Mouse (Mus musculus): Measurements from ENCODE around the gene Tacc2. TPM values are rescaled to one million over a fixed set of nuclear protein-coding genes. Genes with fewer than 3 reads are reported as not detected.

Gene Tacc2
- polyA plus RNA-seq, 1 experiment from 2014 or later, result 43.8 TPM

DNA sequence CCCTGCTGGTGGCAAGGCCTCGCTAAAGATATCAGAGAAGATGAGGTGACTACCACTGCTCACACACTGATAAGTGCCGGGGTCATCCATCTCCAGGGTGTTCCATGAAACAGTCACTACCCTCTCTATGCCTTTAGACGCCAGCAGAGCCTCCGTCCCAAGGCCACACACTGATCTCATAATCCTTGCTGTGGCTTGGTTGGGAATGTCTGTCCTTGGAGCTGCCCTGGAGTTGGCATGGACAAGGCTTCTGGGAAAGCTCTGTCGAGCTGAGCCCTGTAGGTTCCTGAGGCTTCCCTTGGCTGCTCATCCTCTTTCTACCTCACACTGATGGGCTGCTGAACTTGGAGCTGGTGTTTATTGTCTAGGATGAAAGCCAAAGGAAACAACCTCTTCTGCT is 209.5 kb downstream of the Tacc2 start:
- no peak overlapping the region for H3K4me3 ChIP-seq
- H3K36me3 ChIP-seq, result no peaks in the 10 kb centered on the region
- peaks cover 7% of the 10 kb centered on the region for H3K4me1 ChIP-seq
- H3K4me2 ChIP-seq, result no peak overlapping the region
- no peak overlapping the region for H3K9ac ChIP-seq
- no peaks in the 10 kb centered on the region for H3K27me3 ChIP-seq
- 84% methylated on average over 5 of the region's 5 CpGs for WGBS
- H3K27ac ChIP-seq, result no peak overlapping the region
- ATAC-seq (ENCODE audit: insufficient number of reproducible peaks, insufficient read depth, low FRiP score, low TSS enrichment, low read depth), result no peak
- H3K9me3 ChIP-seq, result no peaks in the 10 kb centered on the region

GRCm38 (mm10) chr7:130787537-130787936 is 210.3 kb downstream of the Tacc2 start:
- Histone ChIP-seq H3K27me3 (no peaks in the 10 kb centered on the region), H3K9ac (no peak overlapping the region), H3K4me1 (peaks cover 7% of the 10 kb centered on the region), H3K27ac (no peak overlapping the region), H3K9me3 (no peaks in the 10 kb centered on the region), H3K4me2 (no peak overlapping the region), H3K36me3 (no peaks in the 10 kb centered on the region), H3K4me3 (no peak overlapping the region)
- 93% methylated on average over 4 of the region's 4 CpGs for WGBS
- ATAC-seq (ENCODE audit: insufficient number of reproducible peaks, insufficient read depth, low FRiP score, low TSS enrichment, low read depth), result no peak

DNA sequence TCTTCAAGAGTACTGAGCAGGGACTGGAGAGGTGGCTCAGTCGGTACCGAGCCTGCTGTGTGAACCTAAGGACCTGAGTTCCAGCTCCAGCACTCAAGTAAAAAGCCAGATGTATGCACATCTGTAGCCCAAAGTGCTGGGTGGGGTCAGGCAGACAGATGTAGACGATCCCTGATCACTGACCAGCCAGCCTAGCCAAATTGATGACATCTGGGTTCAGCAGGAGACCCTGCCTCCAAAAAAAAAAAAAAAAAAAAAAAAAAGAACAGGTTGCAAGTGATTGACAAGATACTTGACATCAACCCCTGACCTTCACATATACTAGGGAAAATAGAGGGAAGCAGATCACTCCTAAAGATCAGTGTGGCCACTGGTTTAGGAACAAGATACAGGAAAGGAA is 211.7 kb downstream of the Tacc2 start:
- Histone ChIP-seq H3K4me3 (no peak overlapping the region), H3K9ac (no peak overlapping the region), H3K36me3 (no peaks in the 10 kb centered on the region), H3K9me3 (no peaks in the 10 kb centered on the region), H3K4me2 (no peak overlapping the region), H3K4me1 (peaks cover 10% of the 10 kb centered on the region), H3K27ac (no peak overlapping the region), H3K27me3 (no peaks in the 10 kb centered on the region)
- WGBS, result 69% methylated on average over 3 of the region's 3 CpGs
- no peak for ATAC-seq (ENCODE audit: insufficient number of reproducible peaks, insufficient read depth, low FRiP score, low TSS enrichment, low read depth)

DNA sequence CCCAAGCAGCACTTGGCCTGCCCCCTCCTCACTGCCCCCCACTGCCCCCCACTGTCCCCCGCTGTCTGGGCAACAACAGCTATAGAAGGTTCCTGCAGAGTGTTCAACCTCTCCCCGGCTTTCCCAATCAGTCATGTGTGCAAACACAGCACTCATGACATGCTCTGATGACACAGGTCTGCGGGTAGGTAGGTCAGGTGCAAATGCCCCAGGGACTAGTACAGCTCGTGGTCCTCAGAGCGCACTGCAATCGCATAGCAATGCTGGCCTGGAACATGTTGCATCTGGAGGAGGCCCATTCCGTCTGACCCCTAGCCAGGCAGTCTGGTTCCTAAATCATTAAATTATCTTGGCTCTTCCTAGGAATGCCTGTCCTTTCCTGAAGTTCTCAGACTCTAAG is 212.2 kb downstream of the Tacc2 start:
- WGBS, result 82% methylated on average over 7 of the region's 7 CpGs
- no peak for ATAC-seq (ENCODE audit: insufficient number of reproducible peaks, insufficient read depth, low FRiP score, low TSS enrichment, low read depth)
- Histone ChIP-seq H3K9ac (no peak overlapping the region), H3K36me3 (no peaks in the 10 kb centered on the region), H3K4me1 (peaks cover 15% of the 10 kb centered on the region), H3K9me3 (no peaks in the 10 kb centered on the region), H3K27me3 (no peaks in the 10 kb centered on the region), H3K27ac (no peak overlapping the region), H3K4me3 (no peak overlapping the region), H3K4me2 (no peak overlapping the region)

- Histone ChIP-seq H3K27ac (no peak overlapping the region), H3K36me3 (no peaks in the 10 kb centered on the region), H3K4me1 (0 out of 2 replicates have a peak, but pooled peaks cover 16% of the 10 kb centered on the region), H3K27me3 (no peaks in the 10 kb centered on the region), H3K4me3 (no peak overlapping the region), H3K9ac (no peak overlapping the region), H3K4me2 (no peak overlapping the region), H3K9me3 (no peaks in the 10 kb centered on the region)
- WGBS, result 47% methylated on average over 9 of the region's 9 CpGs
- ATAC-seq (ENCODE audit: insufficient number of reproducible peaks, insufficient read depth, low FRiP score, low TSS enrichment, low read depth), result no peak
These were observed 216.4 kb downstream of the Tacc2 start for GRCm38 (mm10) chr7:130793671-130794070.

DNA sequence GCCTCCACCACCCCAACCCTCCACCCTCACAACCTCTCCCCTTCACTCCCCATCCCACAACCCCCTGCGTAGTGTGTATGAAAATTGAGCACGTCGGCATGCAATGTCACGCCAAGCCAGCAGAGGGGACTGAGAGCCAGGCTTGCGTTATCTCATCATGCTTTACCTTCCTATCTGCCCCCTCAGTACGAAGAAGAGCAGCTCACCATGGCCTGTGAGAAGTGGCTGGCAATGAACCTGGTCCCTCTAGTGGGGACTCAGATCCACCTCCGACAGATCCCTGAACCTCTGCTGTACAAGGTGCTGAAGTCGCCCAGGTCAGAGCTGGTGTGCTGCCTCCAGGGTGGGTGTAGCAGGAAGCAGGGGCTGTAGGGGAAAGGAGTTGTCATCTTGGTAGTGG is 219.5 kb downstream of the Tacc2 start:
- H3K9ac ChIP-seq, result no peak overlapping the region
- H3K27ac ChIP-seq, result no peak overlapping the region
- ATAC-seq (ENCODE audit: insufficient number of reproducible peaks, insufficient read depth, low FRiP score, low TSS enrichment, low read depth), result no peak
- H3K9me3 ChIP-seq, result no peaks in the 10 kb centered on the region
- H3K4me1 ChIP-seq, result peaks cover 25% of the 10 kb centered on the region
- H3K27me3 ChIP-seq, result no peaks in the 10 kb centered on the region
- H3K4me2 ChIP-seq, result no peak overlapping the region
- no peaks in the 10 kb centered on the region for H3K36me3 ChIP-seq
- H3K4me3 ChIP-seq, result no peak overlapping the region
- WGBS, result 71% methylated on average over 8 of the region's 8 CpGs

DNA sequence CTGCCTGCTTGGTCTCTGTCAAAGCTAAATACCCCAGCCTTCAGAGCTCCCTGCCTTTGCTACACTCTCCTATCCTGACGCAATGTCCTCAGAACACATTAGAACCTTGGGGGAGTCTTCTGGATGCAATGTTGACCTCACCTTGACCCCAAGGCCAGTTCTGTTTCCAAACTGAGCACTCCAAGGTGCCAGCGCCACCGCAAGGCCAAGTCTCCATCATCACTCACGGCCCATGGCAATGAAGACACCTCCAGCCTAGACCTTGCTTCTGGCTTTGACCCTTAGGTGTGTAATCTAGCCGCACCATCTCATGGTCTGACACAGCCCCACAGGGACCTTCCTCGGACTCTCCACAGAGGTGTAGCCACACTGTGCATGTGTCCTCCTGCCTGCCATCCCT is 220.3 kb downstream of the Tacc2 start:
- no peaks in the 10 kb centered on the region for H3K27me3 ChIP-seq
- 86% methylated on average over 6 of the region's 6 CpGs for WGBS
- H3K9me3 ChIP-seq, result no peaks in the 10 kb centered on the region
- ATAC-seq (ENCODE audit: insufficient number of reproducible peaks, insufficient read depth, low FRiP score, low TSS enrichment, low read depth), result no peak
- H3K4me2 ChIP-seq, result no peak overlapping the region
- no peak overlapping the region for H3K9ac ChIP-seq
- no peak overlapping the region for H3K4me3 ChIP-seq
- no peaks in the 10 kb centered on the region for H3K36me3 ChIP-seq
- peaks cover 25% of the 10 kb centered on the region for H3K4me1 ChIP-seq
- no peak overlapping the region for H3K27ac ChIP-seq

DNA sequence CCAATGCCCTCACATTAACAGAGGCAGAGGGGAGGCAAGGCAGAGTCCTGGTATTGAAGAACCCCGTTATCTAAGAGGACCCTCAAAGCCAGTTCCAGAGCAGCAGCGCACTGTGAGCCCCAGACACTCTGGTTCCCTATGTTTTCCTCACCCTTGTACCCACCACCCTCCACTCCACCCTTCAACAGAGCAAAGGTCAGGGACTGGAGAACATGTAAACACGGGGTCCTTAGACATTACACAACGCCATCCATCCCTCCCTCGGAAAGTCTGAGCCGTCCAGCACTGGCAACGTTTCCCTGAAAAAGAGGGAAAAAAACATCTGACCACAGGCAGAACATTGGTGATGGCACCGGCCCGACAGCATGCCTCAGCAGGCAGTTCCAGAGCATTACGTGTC is 222.2 kb downstream of the Tacc2 start:
- Histone ChIP-seq H3K27ac (no peak overlapping the region), H3K4me2 (no peak overlapping the region), H3K36me3 (no peaks in the 10 kb centered on the region), H3K27me3 (no peaks in the 10 kb centered on the region), H3K9ac (no peak overlapping the region), H3K4me1 (peaks cover 17% of the 10 kb centered on the region), H3K9me3 (no peaks in the 10 kb centered on the region), H3K4me3 (no peak overlapping the region)
- ATAC-seq (ENCODE audit: insufficient number of reproducible peaks, insufficient read depth, low FRiP score, low TSS enrichment, low read depth), result no peak
- WGBS, result 77% methylated on average over 10 of the region's 10 CpGs

DNA sequence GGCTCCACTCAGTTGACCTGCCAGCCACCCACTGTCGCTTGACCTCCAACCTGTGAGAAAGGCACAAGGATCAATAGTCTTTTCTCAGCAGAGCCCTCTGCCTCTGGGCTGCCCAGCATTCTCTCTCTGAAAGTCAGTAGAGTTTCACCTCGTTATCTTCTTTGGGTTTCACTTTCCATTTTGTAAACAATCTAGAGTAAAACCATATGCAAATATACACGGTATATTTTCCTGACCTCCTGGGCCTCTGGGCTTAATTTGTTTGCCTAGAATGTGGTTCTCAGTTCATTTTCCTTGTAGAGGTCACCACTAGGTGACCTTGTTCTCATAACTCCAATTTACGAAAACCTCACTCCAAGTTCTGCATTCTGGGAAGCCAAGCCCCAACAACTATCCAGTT is 223.4 kb downstream of the Tacc2 start:
- Histone ChIP-seq H3K9me3 (no peaks in the 10 kb centered on the region), H3K4me1 (peaks cover 9% of the 10 kb centered on the region), H3K27me3 (no peaks in the 10 kb centered on the region), H3K36me3 (no peaks in the 10 kb centered on the region), H3K9ac (no peak overlapping the region), H3K4me2 (no peak overlapping the region), H3K4me3 (no peak overlapping the region), H3K27ac (no peak overlapping the region)
- no peak for ATAC-seq (ENCODE audit: insufficient number of reproducible peaks, insufficient read depth, low FRiP score, low TSS enrichment, low read depth)
- 39% methylated on average over 4 of the region's 4 CpGs for WGBS

DNA sequence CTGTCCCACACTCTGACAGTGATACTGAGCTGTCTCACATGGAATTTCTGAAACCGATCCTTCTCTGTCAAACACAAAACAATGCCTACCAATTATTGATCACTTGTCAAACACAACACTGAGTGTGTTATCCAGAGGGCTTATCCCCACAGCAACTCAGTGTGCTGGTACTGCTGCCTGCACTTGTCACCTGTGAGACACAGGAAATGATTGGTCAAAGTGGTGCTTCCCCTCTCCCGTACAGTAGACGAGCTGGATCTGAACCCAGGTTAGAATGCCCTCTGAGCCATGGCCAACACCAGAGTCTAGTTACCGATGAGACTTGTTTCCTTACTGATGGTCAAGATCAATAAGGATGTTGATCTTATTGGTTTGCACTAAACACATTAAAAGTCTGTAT is 224.6 kb downstream of the Tacc2 start:
- H3K9me3 ChIP-seq, result no peaks in the 10 kb centered on the region
- no peak overlapping the region for H3K9ac ChIP-seq
- H3K4me3 ChIP-seq, result no peak overlapping the region
- no peak overlapping the region for H3K27ac ChIP-seq
- H3K27me3 ChIP-seq, result no peaks in the 10 kb centered on the region
- 90% methylated on average over 4 of the region's 4 CpGs for WGBS
- ATAC-seq (ENCODE audit: insufficient number of reproducible peaks, insufficient read depth, low FRiP score, low TSS enrichment, low read depth), result no peak
- H3K4me1 ChIP-seq, result peaks cover 9% of the 10 kb centered on the region
- no peaks in the 10 kb centered on the region for H3K36me3 ChIP-seq
- H3K4me2 ChIP-seq, result no peak overlapping the region

- H3K27ac ChIP-seq, result no peak overlapping the region
- H3K27me3 ChIP-seq, result no peaks in the 10 kb centered on the region
- no peak overlapping the region for H3K4me3 ChIP-seq
- ATAC-seq (ENCODE audit: insufficient number of reproducible peaks, insufficient read depth, low FRiP score, low TSS enrichment, low read depth), result no peak
- no peak overlapping the region for H3K9ac ChIP-seq
- no peaks in the 10 kb centered on the region for H3K9me3 ChIP-seq
- 83% methylated on average over 8 of the region's 8 CpGs for WGBS
- H3K4me1 ChIP-seq, result peaks cover 9% of the 10 kb centered on the region
- H3K36me3 ChIP-seq, result no peaks in the 10 kb centered on the region
- H3K4me2 ChIP-seq, result no peak overlapping the region
These were observed 226.1 kb downstream of the Tacc2 start for GRCm38 (mm10) chr7:130803251-130803825.

DNA sequence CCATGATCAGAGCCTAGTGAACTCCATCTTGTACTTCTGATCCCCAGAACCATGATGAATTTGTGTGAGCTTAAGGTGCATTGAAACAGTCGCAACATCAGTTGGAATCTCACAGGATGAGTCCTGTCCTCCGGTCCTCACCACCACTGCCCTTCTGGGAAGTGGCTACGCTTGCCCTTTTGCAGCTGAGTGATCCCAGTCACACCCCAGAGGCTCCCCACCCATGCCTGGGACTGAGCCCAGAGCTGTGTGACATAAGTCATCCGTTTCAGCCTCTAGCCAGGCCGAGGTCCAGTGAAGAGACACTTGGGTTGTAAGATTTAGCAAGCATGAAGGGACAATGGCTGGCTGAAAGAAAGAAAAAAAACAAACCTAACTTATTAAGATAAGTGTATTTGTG is 227.8 kb downstream of the Tacc2 start:
- no peaks in the 10 kb centered on the region for H3K36me3 ChIP-seq
- no peak overlapping the region for H3K4me2 ChIP-seq
- H3K4me3 ChIP-seq, result no peak overlapping the region
- no peaks in the 10 kb centered on the region for H3K9me3 ChIP-seq
- peaks cover 9% of the 10 kb centered on the region for H3K4me1 ChIP-seq
- no peak overlapping the region for H3K9ac ChIP-seq
- H3K27ac ChIP-seq, result no peak overlapping the region
- WGBS, result 83% methylated on average over 5 of the region's 5 CpGs
- H3K27me3 ChIP-seq, result no peaks in the 10 kb centered on the region
- no peak for ATAC-seq (ENCODE audit: insufficient number of reproducible peaks, insufficient read depth, low FRiP score, low TSS enrichment, low read depth)

GRCm38 (mm10) chr7:130807749-130808148 is 230.5 kb downstream of the Tacc2 start:
- H3K9ac ChIP-seq, result no peak overlapping the region

More at GRCm38 (mm10) chr7:130807749-130808148, 230.5 kb downstream of the Tacc2 start:
- no peak for ATAC-seq (ENCODE audit: insufficient number of reproducible peaks, insufficient read depth, low FRiP score, low TSS enrichment, low read depth)
- H3K4me1 ChIP-seq, result no peaks in the 10 kb centered on the region
- 71% methylated on average over 8 of the region's 8 CpGs for WGBS
- H3K4me3 ChIP-seq, result no peak overlapping the region
- H3K27ac ChIP-seq, result no peak overlapping the region
- H3K36me3 ChIP-seq, result no peaks in the 10 kb centered on the region
- H3K9me3 ChIP-seq, result no peaks in the 10 kb centered on the region
- no peak overlapping the region for H3K4me2 ChIP-seq
- H3K27me3 ChIP-seq, result no peaks in the 10 kb centered on the region
